Mouse (Mus musculus) heart, adult 10 weeks (tissue): ENCODE results near the gene Upf2. TPM values are rescaled to one million over a fixed set of nuclear protein-coding genes. Genes with fewer than 3 reads are reported as not detected.

Source experiments
- polyA plus RNA-seq: library from polyadenylated mRNA; stranded (reverse); fragments of 350-450 nt; fragmentation: Illumina TruSeq; extraction: RNeasy Lipid Tissue Mini Kit (QIAGEN cat#74804); gene quantifications from one replicate; pipeline ENCODE4 v1.2.3, GENCODE M21; 2014; ENCODE audit warnings: low read depth, low replicate concordance

Gene Upf2
- polyA plus RNA-seq = 17.9 TPM

DNA sequence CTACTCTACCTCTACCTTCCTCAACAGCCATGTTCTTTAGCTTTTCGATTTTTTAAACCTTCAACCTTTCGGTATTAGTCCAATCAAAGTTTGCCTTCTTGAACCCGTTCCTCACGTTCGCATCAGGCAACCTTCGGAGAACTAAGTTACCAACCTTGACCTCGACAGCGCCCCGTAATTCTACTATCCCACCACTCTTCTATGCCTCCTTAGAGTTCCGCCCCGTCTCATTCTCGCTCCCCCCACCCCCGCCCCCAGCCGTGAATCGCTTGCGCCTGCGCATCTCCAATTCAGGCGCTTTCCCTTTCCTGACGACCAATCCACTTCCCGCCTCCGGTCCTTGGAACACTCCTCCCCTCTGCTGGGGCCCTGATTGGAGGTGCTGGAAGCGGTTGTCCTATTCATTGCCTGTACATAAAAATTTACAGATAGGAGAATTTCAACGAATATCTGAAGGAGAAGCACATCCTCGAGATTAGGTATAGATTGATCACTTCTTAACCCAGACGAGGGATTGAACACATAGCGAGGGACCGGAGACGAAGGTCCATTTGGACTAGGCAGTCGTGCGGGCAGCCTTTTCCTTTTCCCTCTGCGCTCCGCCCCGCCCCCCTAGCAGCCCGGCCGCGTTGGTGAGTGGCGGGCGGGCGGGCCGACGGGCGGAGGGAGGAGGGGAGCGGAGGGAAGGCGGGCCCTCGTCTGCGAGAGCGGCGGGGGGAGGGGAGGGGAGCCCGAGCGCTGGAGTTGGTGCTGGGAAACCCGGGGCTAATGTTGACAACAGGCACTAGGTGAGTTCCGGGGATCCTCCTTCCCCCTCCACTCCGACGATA is at the start of gene Upf2:
TSS of gene Upf2 (plus strand) at position 704 of the 830 bp plus-strand sequence.

DNA sequence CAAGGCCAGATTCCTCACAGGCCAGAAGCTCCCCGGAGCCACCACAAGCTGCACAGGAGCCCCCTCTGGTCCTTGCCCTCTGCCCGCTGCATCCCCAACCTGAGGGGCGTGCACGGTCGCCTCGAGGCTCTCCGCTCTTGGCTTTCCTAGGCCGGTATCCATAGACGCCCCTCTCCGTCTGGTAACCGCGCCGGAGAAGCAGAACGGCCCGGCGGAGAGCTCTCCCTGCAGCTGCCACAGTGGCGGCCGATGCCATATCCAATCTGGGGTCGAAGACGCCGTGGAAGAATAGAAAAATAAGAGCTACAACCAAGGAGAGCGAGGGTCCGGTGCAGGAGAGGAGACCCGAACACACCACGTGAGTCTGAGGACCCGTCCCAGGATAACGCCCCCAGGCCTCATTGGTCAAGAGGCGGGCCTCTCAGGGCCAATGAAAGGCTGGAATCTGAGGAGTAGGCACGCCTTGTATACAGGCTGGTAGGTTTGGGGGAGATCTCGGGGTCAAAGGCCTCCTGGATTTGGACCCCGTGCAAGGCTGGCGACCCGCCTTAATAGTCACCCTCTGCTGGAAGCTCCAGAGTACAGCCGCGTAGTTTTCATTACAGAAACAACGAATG is 8.7 kb upstream of the Upf2 start, which contains the start of gene Dhtkd1:
TSS of gene Dhtkd1 (minus strand) at position 377 of the 617 bp plus-strand sequence.

Other genes starting within 250 kb of the Upf2 start
- 4.1 TPM for gene Camk1d, start 237.0 kb upstream of the Upf2 start, polyA plus RNA-seq
- 10.1 TPM for gene Nudt5, start 106.5 kb upstream of the Upf2 start, polyA plus RNA-seq
- 108 TPM for gene Cdc123, start 106.3 kb upstream of the Upf2 start, polyA plus RNA-seq
- not detected for gene Gm13199, start 88.5 kb upstream of the Upf2 start, polyA plus RNA-seq
- gene Sec61a2, start 56.0 kb upstream of the Upf2 start, polyA plus RNA-seq = 25.1 TPM
- 6.6 TPM for gene Dhtkd1, start 8.7 kb upstream of the Upf2 start, polyA plus RNA-seq
- 4.3 TPM for gene Proser2, start 178.7 kb downstream of the Upf2 start, polyA plus RNA-seq